ENCODE assay signal across 8 mouse cellular contexts in the genomic region with DNA sequence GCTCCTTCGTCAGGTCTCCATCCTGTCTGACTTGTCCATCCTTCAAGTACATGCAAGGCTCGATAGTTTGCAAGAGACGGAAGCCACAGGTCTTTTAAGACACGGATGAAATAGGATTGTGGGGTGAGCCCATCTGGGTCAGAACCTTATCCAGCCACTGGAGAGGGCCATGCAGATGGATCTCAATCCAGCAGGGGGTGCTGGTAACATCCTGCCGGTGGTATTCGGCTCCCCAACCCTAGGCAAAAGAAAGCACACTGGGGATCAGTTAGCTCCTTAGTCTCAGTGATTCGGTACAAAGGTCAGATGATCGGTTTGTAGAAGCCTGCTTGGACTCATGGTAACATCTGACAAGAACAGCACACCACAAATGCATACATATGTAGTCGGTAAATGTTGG. TPM values are rescaled to one million over a fixed set of nuclear protein-coding genes. Genes with fewer than 3 reads are reported as not detected.
DNase-seq lines count a peak whose midpoint lies in the region.

No protein-coding gene starts in this region.

- DNase-seq in cerebellum, adult 18-20 months: peak; percentile 47 to 59
- no peak for DNase-seq in cerebellum, adult 11 months
- peak; percentile 36 for DNase-seq in left cerebral cortex, postnatal 4 days
- DNase-seq in left cerebral cortex, adult 8-10 months (ENCODE audit: low spot score in 2 of 2): no peak
- peak; percentile 62 for DNase-seq in adrenal gland, postnatal 14 days
- DNase-seq in kidney, postnatal 10 days: peak; percentile 64
- DNase-seq in thymus, postnatal 25 days: peak; percentile 31
- no peak for DNase-seq in neural tube, embryonic 10.5 days (ENCODE audit: extremely low spot score, low spot score)

- intact Hi-C loops in left cerebral cortex, postnatal 4 days (cut with DNase I): no loop called here

RNA-seq across cellular contexts. Expression of gene Mmaa, which starts 44.8 kb away (rescaled TPM):
- total RNA-seq in left cerebral cortex, postnatal 4 days (2021): 10 to 100 TPM; 21.0 to 23.6 TPM
- total RNA-seq in left cerebral cortex, adult 8-10 months (2022): 10 to 100 TPM; 20.1 to 23.6 (median 22.1) TPM
- total RNA-seq in adrenal gland, postnatal 14 days (2021): 28.8 and 36.6 TPM in 2 replicates

RNA-seq across cellular contexts. Expression of gene Smad1, which starts 59.8 kb away (rescaled TPM):
- total RNA-seq in left cerebral cortex, postnatal 4 days (2021): 10 to 100 TPM; 56.5 to 60.8 TPM
- 10 to 100 TPM; 31.1 to 36.5 (median 32.2) TPM for total RNA-seq in left cerebral cortex, adult 8-10 months (2022)
- 30.6 and 42.4 TPM in 2 replicates for total RNA-seq in adrenal gland, postnatal 14 days (2021)

Comparison
In these comparisons a context has a peak if more than half of its experiments do, and no peak if none do; other contexts are left out.
1. DNase-seq: peak in cerebellum, adult 18-20 months (2 of 2), left cerebral cortex, postnatal 4 days (single experiment), adrenal gland, postnatal 14 days (single experiment), kidney, postnatal 10 days (single experiment) and thymus, postnatal 25 days (single experiment); none in cerebellum, adult 11 months (single experiment), left cerebral cortex, adult 8-10 months (0 of 2) and neural tube, embryonic 10.5 days (single experiment).